Mouse (Mus musculus): ENCODE results near the gene Taf8. TPM values are rescaled to one million over a fixed set of nuclear protein-coding genes. Genes with fewer than 3 reads are reported as not detected.

The Taf8 gene
- polyA plus RNA-seq, 1 experiment from 2014 or later, result 21.4 TPM

- Histone ChIP-seq H3K4me3 (replicated peaks; ENCODE audit: low read depth, low read length) (no peak overlapping the region), H3K36me3 (ENCODE audit: insufficient read depth, low read length) (no peaks in the 10 kb centered on the region), H3K9me3 (replicated peaks; ENCODE audit: low read length) (no peaks in the 10 kb centered on the region), H3K27me3 (ENCODE audit: insufficient read depth, low read length) (no peaks in the 10 kb centered on the region), H3K27ac (no peak overlapping the region), H3K4me1 (replicated peaks; ENCODE audit: insufficient read depth, low read length) (no peaks in the 10 kb centered on the region), H3K9ac (ENCODE audit: low read depth, low read length) (no peak overlapping the region), H3K4me2 (ENCODE audit: low read length) (no peak overlapping the region)
- ATAC-seq (replicated peaks; ENCODE audit: low FRiP score, low read depth) (no peak), DNase-seq (ENCODE audit: low spot score) (no peak)
- no peak for TF ChIP-seq CTCF (IDR thresholded peaks at IDR 0.05; ENCODE audit: low read depth)
- 92% methylated on average over 4 of the region's 4 CpGs for WGBS
Observed at GRCm38 (mm10) chr17:47539128-47539527, 37.0 kb upstream of the Taf8 start.

- no peak for TF ChIP-seq CTCF (IDR thresholded peaks at IDR 0.05; ENCODE audit: low read depth)
- WGBS, result 84% methylated on average over 3 of the region's 3 CpGs
Observed at GRCm38 (mm10) chr17:47538049-47538448, 36.0 kb upstream of the Taf8 start.

GRCm38 (mm10) chr17:47535812-47536236, 33.7 kb upstream of the Taf8 start:
- DNase-seq (ENCODE audit: low spot score) (no peak), ATAC-seq (replicated peaks; ENCODE audit: low FRiP score, low read depth) (no peak)
- Histone ChIP-seq H3K4me1 (replicated peaks; ENCODE audit: insufficient read depth, low read length) (no peaks in the 10 kb centered on the region), H3K4me3 (replicated peaks; ENCODE audit: low read depth, low read length) (no peak overlapping the region), H3K27ac (no peak overlapping the region), H3K9me3 (replicated peaks; ENCODE audit: low read length) (no peaks in the 10 kb centered on the region), H3K36me3 (ENCODE audit: insufficient read depth, low read length) (no peaks in the 10 kb centered on the region), H3K4me2 (ENCODE audit: low read length) (no peak overlapping the region), H3K27me3 (ENCODE audit: insufficient read depth, low read length) (no peaks in the 10 kb centered on the region), H3K9ac (ENCODE audit: low read depth, low read length) (no peak overlapping the region)
- WGBS, result 74% methylated on average over 9 of the region's 9 CpGs
- no peak for TF ChIP-seq CTCF (IDR thresholded peaks at IDR 0.05; ENCODE audit: low read depth)

More at GRCm38 (mm10) chr17:47538049-47538448, 36.0 kb upstream of the Taf8 start:
- no peaks in the 10 kb centered on the region for H3K4me1 ChIP-seq (replicated peaks; ENCODE audit: insufficient read depth, low read length)
- H3K4me3 ChIP-seq (replicated peaks; ENCODE audit: low read depth, low read length), result no peak overlapping the region
- no peak for ATAC-seq (replicated peaks; ENCODE audit: low FRiP score, low read depth)
- no peak overlapping the region for H3K9ac ChIP-seq (ENCODE audit: low read depth, low read length)
- DNase-seq (ENCODE audit: low spot score), result no peak
- no peak overlapping the region for H3K27ac ChIP-seq
- no peak overlapping the region for H3K4me2 ChIP-seq (ENCODE audit: low read length)
- H3K27me3 ChIP-seq (ENCODE audit: insufficient read depth, low read length), result no peaks in the 10 kb centered on the region
- H3K36me3 ChIP-seq (ENCODE audit: insufficient read depth, low read length), result no peaks in the 10 kb centered on the region
- H3K9me3 ChIP-seq (replicated peaks; ENCODE audit: low read length), result no peaks in the 10 kb centered on the region

- no peak for TF ChIP-seq CTCF (IDR thresholded peaks at IDR 0.05; ENCODE audit: low read depth)
- no peak for DNase-seq (ENCODE audit: low spot score)
- H3K4me1 ChIP-seq (replicated peaks; ENCODE audit: insufficient read depth, low read length), result no peaks in the 10 kb centered on the region
- H3K27ac ChIP-seq, result no peak overlapping the region
- no peaks in the 10 kb centered on the region for H3K36me3 ChIP-seq (ENCODE audit: insufficient read depth, low read length)
- 93% methylated on average over 13 of the region's 13 CpGs for WGBS
- H3K4me3 ChIP-seq (replicated peaks; ENCODE audit: low read depth, low read length), result no peak overlapping the region
- no peaks in the 10 kb centered on the region for H3K27me3 ChIP-seq (ENCODE audit: insufficient read depth, low read length)
- no peaks in the 10 kb centered on the region for H3K9me3 ChIP-seq (replicated peaks; ENCODE audit: low read length)
- no peak for ATAC-seq (replicated peaks; ENCODE audit: low FRiP score, low read depth)
- H3K4me2 ChIP-seq (ENCODE audit: low read length), result no peak overlapping the region
- no peak overlapping the region for H3K9ac ChIP-seq (ENCODE audit: low read depth, low read length)
Observed at GRCm38 (mm10) chr17:47533691-47534090, 31.6 kb upstream of the Taf8 start.

GRCm38 (mm10) chr17:47532364-47532763, 30.3 kb upstream of the Taf8 start:
- H3K4me3 ChIP-seq (replicated peaks; ENCODE audit: low read depth, low read length), result no peak overlapping the region
- 94% methylated on average over 5 of the region's 5 CpGs for WGBS
- H3K27ac ChIP-seq, result no peak overlapping the region
- no peak for ATAC-seq (replicated peaks; ENCODE audit: low FRiP score, low read depth)
- no peak for TF ChIP-seq CTCF (IDR thresholded peaks at IDR 0.05; ENCODE audit: low read depth)
- H3K4me2 ChIP-seq (ENCODE audit: low read length), result no peak overlapping the region
- H3K4me1 ChIP-seq (replicated peaks; ENCODE audit: insufficient read depth, low read length), result peaks cover 9% of the 10 kb centered on the region; the same call in 1 of the 2 replicates
- DNase-seq (ENCODE audit: low spot score), result no peak
- no peaks in the 10 kb centered on the region for H3K27me3 ChIP-seq (ENCODE audit: insufficient read depth, low read length)
- no peaks in the 10 kb centered on the region for H3K36me3 ChIP-seq (ENCODE audit: insufficient read depth, low read length)
- H3K9me3 ChIP-seq (replicated peaks; ENCODE audit: low read length), result no peaks in the 10 kb centered on the region
- H3K9ac ChIP-seq (ENCODE audit: low read depth, low read length), result no peak overlapping the region

GRCm38 (mm10) chr17:47531387-47531818, 29.3 kb upstream of the Taf8 start:
- no peak overlapping the region for H3K4me2 ChIP-seq (ENCODE audit: low read length)
- 73% methylated on average over 10 of the region's 10 CpGs for WGBS
- no peak overlapping the region for H3K4me3 ChIP-seq (replicated peaks; ENCODE audit: low read depth, low read length)
- peaks cover 16% of the 10 kb centered on the region; the same call in 1 of the 2 replicates for H3K4me1 ChIP-seq (replicated peaks; ENCODE audit: insufficient read depth, low read length)
- no peaks in the 10 kb centered on the region for H3K27me3 ChIP-seq (ENCODE audit: insufficient read depth, low read length)
- no peak for TF ChIP-seq CTCF (IDR thresholded peaks at IDR 0.05; ENCODE audit: low read depth)
- DNase-seq (ENCODE audit: low spot score) (no peak), ATAC-seq (replicated peaks; ENCODE audit: low FRiP score, low read depth) (no peak)
- H3K9ac ChIP-seq (ENCODE audit: low read depth, low read length), result no peak overlapping the region
- no peak overlapping the region for H3K27ac ChIP-seq
- H3K36me3 ChIP-seq (ENCODE audit: insufficient read depth, low read length), result no peaks in the 10 kb centered on the region
- no peaks in the 10 kb centered on the region for H3K9me3 ChIP-seq (replicated peaks; ENCODE audit: low read length)

GRCm38 (mm10) chr17:47529595-47529994, 27.5 kb upstream of the Taf8 start:
- no peak overlapping the region for H3K4me3 ChIP-seq (replicated peaks; ENCODE audit: low read depth, low read length)
- no peaks in the 10 kb centered on the region for H3K36me3 ChIP-seq (ENCODE audit: insufficient read depth, low read length)
- no peak overlapping the region for H3K4me2 ChIP-seq (ENCODE audit: low read length)
- H3K9ac ChIP-seq (ENCODE audit: low read depth, low read length), result no peak overlapping the region
- WGBS, result 88% methylated on average over 11 of the region's 11 CpGs
- H3K9me3 ChIP-seq (replicated peaks; ENCODE audit: low read length), result no peaks in the 10 kb centered on the region
- no peak for TF ChIP-seq CTCF (IDR thresholded peaks at IDR 0.05; ENCODE audit: low read depth)
- no peak for DNase-seq (ENCODE audit: low spot score)
- H3K4me1 ChIP-seq (replicated peaks; ENCODE audit: insufficient read depth, low read length), result peaks cover 16% of the 10 kb centered on the region; the same call in 1 of the 2 replicates
- H3K27me3 ChIP-seq (ENCODE audit: insufficient read depth, low read length), result no peaks in the 10 kb centered on the region
- H3K27ac ChIP-seq, result no peak overlapping the region
- ATAC-seq (replicated peaks; ENCODE audit: low FRiP score, low read depth), result no peak

Data from kidney, postnatal 0 days (tissue).